Mouse (Mus musculus) erythroblast, embryonic 14.5 days (primary cell): Measurements from ENCODE around the gene Slamf9.

Source experiments
- GATA1 ChIP-seq: IDR thresholded peaks from 2 replicates; pipeline ENCODE4 v1.6.1; 2012; ENCODE audit warnings: low read length, inconsistent platforms, mixed read lengths
- TAL1 ChIP-seq: IDR thresholded peaks from 3 replicates; pipeline ENCODE4 v1.6.1; 2012; ENCODE audit warnings: low read length, inconsistent platforms, mixed read lengths

- TF ChIP-seq GATA1 (no peak), TAL1 (no peak)
Observed at GRCm38 (mm10) chr1:172484671-172485070, 9.5 kb downstream of the Slamf9 start.
